Mouse (Mus musculus): ENCODE results near the gene Selenom. TPM values are rescaled to one million over a fixed set of nuclear protein-coding genes. Genes with fewer than 3 reads are reported as not detected.

Gene Selenom
- total and polyA plus RNA-seq, 3 experiments = 4.1 to 33.0 (median 7.1) TPM

DNA sequence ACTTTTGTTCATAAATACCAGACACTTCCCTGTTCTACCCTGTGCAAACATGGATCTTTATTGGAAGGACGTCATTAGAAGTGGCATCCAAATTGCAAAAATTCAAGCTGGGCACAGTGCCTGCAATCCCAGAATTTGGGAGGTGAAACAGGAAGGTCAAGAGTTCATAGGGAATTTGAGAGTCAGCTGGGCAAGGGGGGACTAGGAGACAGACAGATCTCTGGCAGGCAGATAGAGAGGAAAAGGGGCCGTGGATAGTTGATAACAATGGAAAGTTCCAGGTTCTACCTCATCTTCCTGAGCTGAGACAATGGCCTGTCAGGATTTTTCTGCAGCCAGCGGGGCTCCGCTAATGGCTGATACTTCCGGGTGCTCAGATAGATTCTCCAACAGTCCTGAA is 35.3 kb downstream of the Selenom start:
- dilution Hi-C loops (cut with MboI; ENCODE audit: extremely low pct_ligation_motif_present, extremely low pct_unique_long_range_greater_than_20kb, low sequenced_read_pairs) (no loop called here), in situ Hi-C loops (cut with MboI; ENCODE audit: low pct_ligation_motif_present, low pct_unique_long_range_greater_than_20kb, low sequenced_read_pairs) (loop anchor here (10.0 to 25.0 kb wide), 2 partner anchors 115 to 363 kb away; partner anchors contain the start of gene Slc35e4)
- TF ChIP-seq GABPA (IDR thresholded peaks at IDR 0.05; ENCODE audit: insufficient replicate concordance, low read depth, low read length) (no peak), ETS1 (conservative IDR thresholded peaks at IDR 0.05; ENCODE audit: low read depth, low read length) (no peak), PAX5 (IDR thresholded peaks at IDR 0.05; ENCODE audit: low read length) (no peak), MAZ (IDR thresholded peaks at IDR 0.05; ENCODE audit: low read depth, low read length) (no peak), TBP (conservative IDR thresholded peaks at IDR 0.05; ENCODE audit: low read depth, low read length) (no peak), NELFE (IDR thresholded peaks at IDR 0.05; ENCODE audit: low read depth, low read length) (no peak), MAX (IDR thresholded peaks at IDR 0.05; ENCODE audit: low read length) (no peak), POLR2AphosphoS2 (IDR thresholded peaks at IDR 0.05; ENCODE audit: low read depth, low read length) (no peak), KAT2A (IDR thresholded peaks at IDR 0.05; ENCODE audit: insufficient replicate concordance, low read length) (no peak), ZKSCAN1 (IDR thresholded peaks at IDR 0.05; ENCODE audit: borderline replicate concordance, low read depth, low read length) (no peak)

DNA sequence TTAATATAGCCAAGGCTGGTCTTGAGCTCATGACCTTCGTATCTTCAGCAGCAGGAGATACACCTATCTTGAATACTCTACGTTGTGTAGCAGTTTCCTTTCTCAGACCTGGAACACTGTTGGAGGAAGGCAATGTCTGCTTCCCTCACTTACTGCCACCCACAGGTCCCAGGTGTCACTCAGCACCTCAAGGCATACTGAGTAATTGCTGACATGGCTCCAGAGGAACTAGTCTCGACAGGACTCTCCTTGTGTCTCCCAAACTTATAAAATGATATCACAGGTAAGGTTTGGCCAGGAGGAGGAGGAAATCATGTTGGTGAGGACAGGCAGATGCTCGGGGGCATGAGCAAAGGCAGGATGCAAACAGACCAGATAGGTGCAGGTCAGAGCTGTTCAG is 40.5 kb downstream of the Selenom start:
- no peak overlapping the region for H3K27ac ChIP-seq (ENCODE audit: insufficient read depth, low read depth)
- no peak for TF ChIP-seq POLR2A (IDR thresholded peaks at IDR 0.05; ENCODE audit: low read depth, low read length)
- no peak for TF ChIP-seq BHLHE40 (IDR thresholded peaks at IDR 0.05; ENCODE audit: low read depth, low read length)
- TF ChIP-seq HCFC1 (IDR thresholded peaks at IDR 0.05; ENCODE audit: low read depth, low read length) = no peak
- TF ChIP-seq MAX (IDR thresholded peaks at IDR 0.05; ENCODE audit: low read length) = no peak
- no peak for TF ChIP-seq MYC (IDR thresholded peaks at IDR 0.05; ENCODE audit: low read depth, low read length)
- no peak for TF ChIP-seq KAT2A (IDR thresholded peaks at IDR 0.05; ENCODE audit: insufficient replicate concordance, low read length)
- no peak for TF ChIP-seq GABPA (IDR thresholded peaks at IDR 0.05; ENCODE audit: insufficient replicate concordance, low read depth, low read length)
- no peak for TF ChIP-seq ZKSCAN1 (IDR thresholded peaks at IDR 0.05; ENCODE audit: borderline replicate concordance, low read depth, low read length)
- in situ Hi-C loops (cut with MboI; ENCODE audit: low pct_ligation_motif_present, low pct_unique_long_range_greater_than_20kb, low sequenced_read_pairs) = no loop called here

More for the DNA sequence above, 35.3 kb downstream of the Selenom start:
- Histone ChIP-seq H3K9me3 (replicated peaks; ENCODE audit: low read length) (peaks cover under 1% of the 10 kb centered on the region), H3K36me3 (replicated peaks in 1 of 2; ENCODE audit: control insufficient read depth in 1 of 2, insufficient read depth in 1 of 2, low read length in 1 of 2) (no peaks in the 10 kb centered on the region), H3K27ac (ENCODE audit: insufficient read depth, low read depth) (no peak overlapping the region), H3K27me3 (replicated peaks) (no peaks in the 10 kb centered on the region), H3K4me2 (ENCODE audit: insufficient read depth, low read depth, poor library complexity, severe bottlenecking) (no peak overlapping the region), H3K79me2 (replicated peaks; ENCODE audit: control insufficient read depth, extremely low read depth, insufficient read depth, poor library complexity, severe bottlenecking) (no peaks in the 10 kb centered on the region), H3K4me1 (ENCODE audit: control insufficient read depth in 1 of 2, insufficient read depth in 2 of 2) (peaks cover 3 to 37% of the 10 kb centered on the region in 2 experiments; a peak in 3 of 4 replicates), H3K9ac (ENCODE audit: insufficient read depth, low read depth) (no peak overlapping the region), H3K4me3 (replicated peaks in 1 of 3; ENCODE audit: low read depth in 2 of 3, low read length in 2 of 3, poor library complexity in 1 of 3) (no peak overlapping the region)
- DNase-seq (ENCODE audit: extremely low read depth) = no peak

More for the DNA sequence above, 40.5 kb downstream of the Selenom start:
- Histone ChIP-seq H3K27me3 (replicated peaks) (no peaks in the 10 kb centered on the region), H3K79me2 (replicated peaks; ENCODE audit: control insufficient read depth, extremely low read depth, insufficient read depth, poor library complexity, severe bottlenecking) (no peaks in the 10 kb centered on the region), H3K4me2 (ENCODE audit: insufficient read depth, low read depth, poor library complexity, severe bottlenecking) (no peak overlapping the region), H3K9me3 (replicated peaks; ENCODE audit: low read length) (peaks cover 3% of the 10 kb centered on the region), H3K36me3 (replicated peaks in 1 of 2; ENCODE audit: control insufficient read depth in 1 of 2, insufficient read depth in 1 of 2, low read length in 1 of 2) (no peaks in the 10 kb centered on the region), H3K4me3 (replicated peaks in 1 of 3; ENCODE audit: low read depth in 2 of 3, low read length in 2 of 3, poor library complexity in 1 of 3) (no peak overlapping the region), H3K4me1 (ENCODE audit: control insufficient read depth in 1 of 2, insufficient read depth in 2 of 2) (no peaks in the 10 kb centered on the region), H3K9ac (ENCODE audit: insufficient read depth, low read depth) (no peak overlapping the region)
- DNase-seq (ENCODE audit: extremely low read depth) = no peak
- dilution Hi-C loops (cut with MboI; ENCODE audit: extremely low pct_ligation_motif_present, extremely low pct_unique_long_range_greater_than_20kb, low sequenced_read_pairs) = no loop called here

All from CH12.LX (cell line).